Mouse (Mus musculus) ES-Bruce4 (cell line): Measurements from ENCODE around the gene Dgkh.

ENCODE experiments used
- CTCF ChIP-seq: IDR thresholded peaks from one replicate; pipeline ENCODE4 v1.8.1; 2011; ENCODE audit warnings: low read depth, low read length
- EP300 ChIP-seq: IDR thresholded peaks from 2 replicates; pipeline ENCODE4 v1.6.1; 2011; ENCODE audit warnings: low read depth, low read length; ENCODE audit not compliant: insufficient read depth
- POLR2A ChIP-seq: IDR thresholded peaks from one replicate; pipeline ENCODE4 v1.8.1; 2011; ENCODE audit warnings: low read length; ENCODE audit not compliant: insufficient read depth

DNA sequence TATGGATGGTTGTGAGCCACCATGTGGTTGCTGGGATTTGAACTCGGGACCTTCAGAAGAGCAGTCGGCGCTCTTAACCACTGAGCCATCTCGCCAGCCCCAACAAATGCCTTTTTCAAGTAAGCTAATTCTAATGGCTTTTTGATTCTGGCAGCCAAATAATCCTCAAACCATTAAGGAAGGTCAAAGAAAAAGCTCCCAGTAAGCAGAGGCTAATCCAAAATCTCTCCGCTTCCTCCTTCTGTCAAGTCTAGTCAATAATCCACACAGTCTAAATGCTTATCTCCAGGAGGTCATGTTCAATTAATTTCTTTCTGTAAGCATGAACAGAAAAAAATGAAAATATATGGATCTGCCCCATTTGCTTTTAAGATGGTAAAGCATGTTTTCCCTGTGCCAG, 197.9 kb downstream of the Dgkh start:
- TF ChIP-seq CTCF = no peak
- TF ChIP-seq POLR2A = no peak
- TF ChIP-seq EP300 = no peak
